Mouse (Mus musculus) forebrain, embryonic 10.5 days (tissue): ENCODE data around the gene Dhx34. TPM values are rescaled to one million over a fixed set of nuclear protein-coding genes. Genes with fewer than 3 reads are reported as not detected.
A peak's percentile ranks its signal among the peaks of the same experiment; 100 is the strongest.

Source experiments
- DNase-seq: peaks from one replicate; pipeline ENCODE4 v3.0.0-alpha.2; 2017; ENCODE audit warnings: low spot score; ENCODE audit errors: extremely low spot score
- H3K27ac ChIP-seq: fragments of 300-500 bp; sonication (generic); 2 replicates; pipeline ENCODE4 v1.5.1; 2016; ENCODE audit warnings: mild to moderate bottlenecking
- H3K27me3 ChIP-seq: fragments of 300-500 bp; sonication (generic); 2 replicates; pipeline ENCODE4 v1.6.1; 2016; ENCODE audit warnings: mild to moderate bottlenecking; ENCODE audit not compliant: poor library complexity, severe bottlenecking
- H3K36me3 ChIP-seq: fragments of 300-500 bp; sonication (generic); replicated peaks from 2 replicates; pipeline ENCODE4 v1.6.1; 2016; ENCODE audit warnings: mild to moderate bottlenecking, moderate library complexity
- H3K4me1 ChIP-seq: fragments of 300-500 bp; sonication (generic); 2 replicates; pipeline ENCODE4 v1.6.1; 2016
- H3K4me3 ChIP-seq: fragments of 300-500 bp; sonication (generic); 2 replicates; pipeline ENCODE4 v1.5.1; 2016; ENCODE audit warnings: mild to moderate bottlenecking, moderate library complexity
- H3K9me3 ChIP-seq: fragments of 300-500 bp; sonication (generic); 2 replicates; pipeline ENCODE4 v1.6.1; 2016; ENCODE audit warnings: mild to moderate bottlenecking, moderate library complexity
- WGBS: fragments of 180-500 bp; shearing (Covaris S2); methylation state at CpG from one replicate; pipeline ENCODE4 v1.1.7; 2016; 5-methylcytosine and 5-hydroxymethylcytosine counted together
- polyA plus RNA-seq: library from polyadenylated mRNA; unstranded; fragments of >200 nt; fragmentation: Nextera tagmentation; extraction: Ambion mirVana; gene quantifications from 2 replicates; pipeline ENCODE4 v1.2.1, GENCODE M21; 2016

Gene Dhx34
- polyA plus RNA-seq, 1 experiment from 2014 or later, result 21.2 TPM

DNA sequence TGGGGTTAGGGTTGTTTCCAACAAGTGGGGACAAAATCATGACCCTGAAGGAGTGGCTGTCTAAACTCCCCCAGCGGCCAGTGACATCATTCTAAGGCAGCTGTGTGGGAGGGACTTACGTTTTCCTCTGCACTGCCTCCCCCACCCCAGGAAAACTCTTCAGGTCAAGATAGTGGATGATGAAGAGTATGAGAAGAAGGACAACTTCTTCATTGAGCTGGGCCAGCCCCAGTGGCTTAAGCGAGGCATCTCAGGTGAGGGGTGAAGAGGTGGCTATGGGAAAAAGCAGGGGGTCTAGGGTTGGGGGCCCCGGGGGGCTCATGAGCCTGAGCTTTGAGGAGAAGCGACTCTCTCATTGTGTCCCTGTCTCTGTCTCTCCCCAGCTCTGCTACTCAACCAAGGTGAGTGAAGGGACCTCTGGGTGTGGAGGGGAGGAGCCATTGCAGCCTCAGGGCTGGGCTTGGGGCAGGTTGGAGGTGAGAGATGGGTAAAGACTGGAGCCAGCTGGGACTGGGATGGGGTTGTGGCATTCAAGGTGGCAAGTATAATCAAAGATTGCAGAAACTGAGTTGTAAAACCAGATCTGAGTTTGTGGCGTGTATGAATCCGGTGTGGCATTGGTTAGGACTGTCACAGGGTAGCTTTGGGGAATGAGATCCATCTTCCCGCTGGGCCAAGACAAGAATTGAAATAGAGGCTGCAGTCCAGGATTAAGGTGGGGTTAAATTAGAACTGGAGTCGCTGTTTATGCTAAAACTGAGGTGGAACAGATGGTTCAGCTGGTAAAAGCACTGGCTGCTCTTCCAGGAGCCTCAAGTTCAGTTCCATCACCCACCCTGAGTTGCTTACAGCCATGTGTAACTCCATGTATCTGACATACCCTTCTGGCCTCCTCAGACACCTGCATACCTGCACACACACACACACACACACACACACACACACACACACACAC lies 71.4 kb downstream of the Dhx34 start:
- no peak overlapping the region for H3K27ac ChIP-seq
- 81% methylated on average over 9 of the region's 9 CpGs for WGBS
- H3K36me3 ChIP-seq, result no peaks in the 10 kb centered on the region
- H3K4me1 ChIP-seq, result peaks cover 18% of the 10 kb centered on the region
- DNase-seq, result no peak
- no peaks in the 10 kb centered on the region for H3K9me3 ChIP-seq
- H3K27me3 ChIP-seq, result peaks cover 17% of the 10 kb centered on the region
- no peak overlapping the region for H3K4me3 ChIP-seq

DNA sequence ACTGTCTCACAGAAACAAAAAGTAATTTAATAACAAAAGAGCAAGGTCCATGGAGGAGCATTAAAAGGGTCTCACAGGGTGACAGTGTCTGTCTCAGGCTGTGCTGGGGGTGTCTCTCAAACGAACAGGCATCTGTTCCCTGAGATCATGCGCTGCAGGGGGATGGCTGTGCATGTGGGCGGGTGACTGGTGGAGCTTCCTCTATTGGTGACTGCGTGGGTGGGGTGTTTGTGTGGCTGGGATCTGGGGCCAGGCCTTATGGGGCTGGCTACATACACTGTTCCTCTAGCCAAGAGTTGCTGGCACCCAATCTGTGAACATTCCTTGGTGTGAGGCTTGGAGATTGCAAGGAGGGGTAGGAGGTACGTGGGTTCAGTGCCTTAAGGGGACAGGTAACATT lies 72.6 kb downstream of the Dhx34 start:
- H3K27me3 ChIP-seq, result peaks cover 22% of the 10 kb centered on the region
- no peak overlapping the region for H3K4me3 ChIP-seq
- peaks cover 18% of the 10 kb centered on the region for H3K4me1 ChIP-seq
- WGBS, result 70% methylated on average over 5 of the region's 5 CpGs
- no peaks in the 10 kb centered on the region for H3K9me3 ChIP-seq
- H3K36me3 ChIP-seq, result peaks cover 8% of the 10 kb centered on the region; the same call in 1 of the 2 replicates
- no peak overlapping the region for H3K27ac ChIP-seq
- DNase-seq, result no peak

DNA sequence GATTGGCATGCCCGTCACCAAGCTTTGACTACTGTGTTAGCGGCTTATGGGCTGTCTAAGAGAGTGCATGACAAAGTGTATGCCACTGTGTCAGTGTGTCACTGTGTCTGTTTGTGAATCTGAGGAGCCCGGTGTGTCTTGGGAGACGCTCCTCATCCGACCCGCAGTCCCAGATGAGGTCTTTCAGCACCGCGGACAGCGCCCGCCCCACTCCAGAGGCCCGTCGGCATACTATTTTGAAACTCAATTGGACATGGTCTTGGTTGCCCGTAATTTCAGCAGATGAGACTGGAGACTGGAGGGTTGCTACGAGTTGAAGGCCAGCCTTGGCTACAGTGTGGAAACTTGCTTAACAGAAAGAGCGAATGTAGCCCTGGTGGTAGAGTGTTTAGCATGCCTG lies 74.2 kb downstream of the Dhx34 start:
- H3K27me3 ChIP-seq, result peaks cover 22% of the 10 kb centered on the region
- 20% methylated on average over 15 of the region's 15 CpGs for WGBS
- H3K4me3 ChIP-seq, result no peak overlapping the region
- H3K36me3 ChIP-seq, result peaks cover 8% of the 10 kb centered on the region; the same call in 1 of the 2 replicates
- H3K4me1 ChIP-seq, result peaks cover 18% of the 10 kb centered on the region
- no peak overlapping the region for H3K27ac ChIP-seq
- H3K9me3 ChIP-seq, result no peaks in the 10 kb centered on the region
- DNase-seq, result peak; percentile 69

Other genes with a start within 250 kb of the Dhx34 start
- gene Bicra, start 174.1 kb downstream of the Dhx34 start, polyA plus RNA-seq, result 7.0 and 7.7 TPM in 2 replicates
- gene Zfp541, start 160.2 kb downstream of the Dhx34 start, polyA plus RNA-seq, result 0.10 TPM in 1 of 2 replicates, not detected in the other
- gene Napa, start 123.6 kb downstream of the Dhx34 start, polyA plus RNA-seq, result 169 and 171 TPM in 2 replicates
- gene Kptn, start 102.1 kb downstream of the Dhx34 start, polyA plus RNA-seq, result 26.0 and 28.8 TPM in 2 replicates
- 0.22 and 0.34 TPM in 2 replicates for gene Slc8a2, start 92.2 kb downstream of the Dhx34 start, polyA plus RNA-seq
- gene Meis3, start 46.9 kb downstream of the Dhx34 start, polyA plus RNA-seq, result 56.7 and 57.5 TPM in 2 replicates
- gene C5ar2, start 22.1 kb upstream of the Dhx34 start, polyA plus RNA-seq, result 0.09 TPM in 2 replicates
- 0.50 and 0.80 TPM in 2 replicates for gene C5ar1, start 37.5 kb upstream of the Dhx34 start, polyA plus RNA-seq
- gene Inafm1, start 51.6 kb upstream of the Dhx34 start, polyA plus RNA-seq, result 5.6 and 6.3 TPM in 2 replicates
- gene Ccdc9, start 64.8 kb upstream of the Dhx34 start, polyA plus RNA-seq, result 28.7 and 34.8 TPM in 2 replicates
- gene Bbc3, start 86.4 kb upstream of the Dhx34 start, polyA plus RNA-seq, result 16.4 and 18.8 TPM in 2 replicates
- gene Sae1, start 165.8 kb upstream of the Dhx34 start, polyA plus RNA-seq, result 505 and 521 TPM in 2 replicates
- gene Zc3h4, start 178.9 kb upstream of the Dhx34 start, polyA plus RNA-seq, result 18.8 and 19.2 TPM in 2 replicates
- gene Tmem160, start 230.7 kb upstream of the Dhx34 start, polyA plus RNA-seq, result 64.4 and 68.5 TPM in 2 replicates